Mouse (Mus musculus) naive thymus-derived CD4-positive, alpha-beta T cell, adult 2 months (primary cell): Measurements from ENCODE around the gene Catsperg1.
"Not testable (repeated sequence)": the region's sequence is repeated elsewhere in the genome, so short reads cannot be mapped to it uniquely, and the experiment has no call there.

Experiments
- DNase-seq: peaks from one replicate; pipeline ENCODE4 v3.0.0-alpha.2; 2011; ENCODE audit warnings: low read depth

Gene Catsperg1

DNA sequence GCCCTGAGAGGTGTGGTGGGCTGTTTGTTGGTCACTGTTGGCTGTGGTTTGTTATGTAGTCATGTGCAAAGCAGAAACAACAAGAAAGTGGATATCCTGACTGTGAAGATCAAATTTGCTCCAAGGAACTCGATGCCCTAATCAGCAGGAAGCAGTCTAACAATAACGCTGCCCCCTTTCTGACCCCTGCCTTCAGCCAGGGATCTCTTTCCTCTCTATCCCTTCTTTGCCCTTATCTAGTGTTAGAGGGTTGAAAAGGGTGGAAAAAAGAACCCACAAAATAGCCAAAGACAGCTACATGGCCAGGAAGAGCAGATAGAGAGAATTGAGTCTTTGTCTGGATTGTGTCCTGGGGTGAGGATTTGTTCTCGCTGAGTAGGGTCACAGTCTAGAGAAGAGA is 16.7 kb upstream of the Catsperg1 start:
- DNase-seq = no peak

DNA sequence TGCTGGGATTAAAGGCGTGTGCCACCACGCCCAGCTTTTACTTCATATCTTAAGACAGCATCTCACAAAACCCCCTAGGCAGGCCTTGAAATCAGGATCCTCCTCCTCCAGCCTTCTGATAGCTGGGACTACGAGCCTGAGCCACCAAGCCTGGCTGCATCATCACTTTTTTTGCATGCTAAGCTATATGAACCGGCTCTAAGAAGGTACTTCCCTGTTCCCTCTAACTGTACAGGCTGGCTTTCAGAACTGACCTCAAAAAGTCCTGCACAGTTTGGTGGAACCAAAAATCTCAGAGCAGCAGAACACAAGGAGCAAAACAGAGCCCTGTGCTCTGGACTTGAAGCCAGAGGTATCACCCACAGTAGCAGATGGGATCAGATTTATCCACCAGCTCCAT is 14.4 kb upstream of the Catsperg1 start:
- DNase-seq = peak; percentile 0

DNA sequence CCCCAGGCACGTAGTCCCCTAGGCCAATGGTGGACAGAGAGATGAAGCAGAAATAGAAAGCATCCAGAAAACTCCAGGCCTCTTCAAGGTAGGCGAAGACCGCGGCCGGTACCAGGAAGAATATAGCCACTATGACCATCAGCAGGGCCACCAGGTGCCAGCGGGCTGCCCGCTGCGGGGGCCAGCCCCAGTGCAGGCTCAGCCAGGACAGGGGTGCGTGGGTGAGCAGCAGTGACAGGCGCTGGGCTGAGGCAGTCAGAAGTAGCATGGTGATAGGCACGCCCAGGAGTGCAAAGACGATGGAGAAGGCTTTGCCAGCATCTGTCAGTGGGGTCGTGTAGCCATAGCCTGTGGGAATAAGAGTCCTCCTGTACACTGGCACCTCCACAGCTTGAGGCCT is 11.7 kb upstream of the Catsperg1 start:
- no peak for DNase-seq

DNA sequence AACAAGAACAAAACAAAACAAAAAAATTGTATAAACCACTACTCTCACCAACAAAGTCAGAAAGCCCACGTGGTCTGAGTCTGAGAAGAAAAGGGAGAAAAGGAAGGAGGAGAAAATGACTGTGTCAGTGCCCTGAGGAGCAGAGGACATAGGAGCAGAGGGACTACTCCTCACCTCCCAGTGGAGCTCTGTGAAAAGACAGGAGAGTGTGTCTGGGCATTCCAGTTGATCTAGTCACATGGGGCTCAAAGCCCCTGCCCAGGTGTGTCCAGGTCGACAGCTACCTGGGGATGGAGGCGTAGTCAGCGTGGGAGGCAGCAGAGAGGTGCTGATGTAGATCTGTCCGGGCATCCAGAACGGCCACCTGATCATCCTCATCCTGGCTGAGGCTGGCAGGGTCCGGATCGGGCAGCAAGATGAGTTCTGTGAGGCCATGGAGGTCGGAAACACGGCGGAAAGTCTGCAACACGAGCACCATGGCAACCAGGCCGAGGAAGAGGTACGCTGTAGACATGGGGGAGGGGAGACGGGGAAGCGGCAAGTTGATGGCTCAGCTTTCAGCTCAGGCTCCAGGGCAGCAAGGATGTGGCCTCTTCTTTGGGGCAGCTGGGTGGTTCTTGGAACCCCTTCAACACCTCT is 11.0 kb upstream of the Catsperg1 start:
- DNase-seq = no peak

DNA sequence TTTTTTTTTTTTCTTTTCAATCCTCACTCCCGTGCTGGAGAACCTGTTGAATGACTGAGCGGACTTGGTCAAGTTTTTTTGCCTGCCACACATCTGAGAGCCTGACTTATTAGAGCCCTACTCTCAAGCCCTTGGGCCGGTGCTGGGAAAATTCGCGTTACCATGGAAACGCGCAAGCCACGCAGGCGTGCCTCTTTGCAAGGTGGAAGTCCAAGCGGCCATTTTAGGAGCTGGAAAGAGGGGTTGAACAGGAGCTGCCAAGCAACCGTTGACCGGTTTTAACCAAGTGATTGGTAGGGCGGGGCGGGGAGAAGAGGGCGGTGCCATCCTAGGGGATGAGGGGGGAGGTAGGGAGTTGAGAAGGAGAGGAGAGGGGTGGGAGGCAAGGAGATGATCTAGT is 1.0 kb upstream of the Catsperg1 start:
- DNase-seq = no peak

DNA sequence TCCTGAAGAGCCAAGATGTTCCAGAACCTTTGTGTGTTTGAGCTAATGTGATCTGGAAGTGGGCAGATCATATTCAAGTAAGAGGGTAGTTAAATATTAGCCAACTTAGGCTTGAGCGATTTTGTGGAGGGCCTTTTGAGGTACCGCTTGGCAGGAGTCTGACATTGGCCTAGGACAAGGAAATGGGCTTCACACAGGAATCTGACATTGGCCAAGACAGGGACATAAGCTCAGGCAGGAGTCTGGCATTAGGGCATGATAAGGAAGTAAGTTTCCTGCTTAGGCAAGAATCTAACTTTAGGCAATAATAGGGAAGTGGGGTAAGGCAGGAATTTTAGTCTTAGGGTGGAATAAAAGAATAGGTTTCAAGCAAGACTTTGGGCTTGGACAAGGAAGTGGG is 401 bp upstream of the Catsperg1 start:
- DNase-seq = no peak

DNA sequence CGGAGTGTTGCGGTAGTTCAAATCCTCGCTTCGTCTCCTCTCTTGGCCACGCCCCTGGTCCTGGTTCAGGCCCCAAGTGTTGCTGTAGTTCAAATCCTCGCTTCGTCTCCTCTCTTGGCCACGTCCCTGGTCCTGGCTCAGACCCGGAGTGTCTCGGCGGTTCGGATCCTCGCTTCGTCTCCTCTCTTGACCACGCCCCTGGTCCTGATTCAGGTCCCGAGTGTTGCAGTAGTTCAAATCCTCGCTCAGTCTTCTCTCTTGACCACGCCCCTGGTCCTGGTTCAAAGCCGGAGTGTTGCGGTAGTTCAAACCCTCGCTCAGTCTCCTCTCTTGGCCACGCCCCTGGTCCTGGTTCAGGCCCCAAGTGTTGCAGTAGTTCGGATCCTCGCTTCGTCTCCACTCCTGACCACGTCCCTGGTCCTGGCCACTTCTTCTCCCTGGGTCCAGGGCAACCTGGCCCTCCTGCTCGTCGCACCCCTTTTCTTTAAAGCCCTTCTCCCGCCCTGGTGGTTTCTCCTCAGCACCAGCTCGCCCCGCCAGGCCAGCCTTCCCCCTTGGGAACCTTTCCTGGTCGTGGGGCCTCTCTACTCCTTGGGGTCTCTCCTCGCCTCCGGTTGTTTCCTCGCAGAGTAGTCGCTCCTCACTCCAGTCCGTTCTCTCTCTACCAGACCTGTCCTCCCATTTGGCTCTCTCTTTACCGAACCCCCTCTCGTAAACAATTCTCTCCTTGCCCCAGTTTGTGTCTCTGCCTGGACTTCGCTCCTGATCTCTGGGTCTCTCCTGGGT is 867 bp downstream of the Catsperg1 start:
- not testable (repeated sequence) for DNase-seq

DNA sequence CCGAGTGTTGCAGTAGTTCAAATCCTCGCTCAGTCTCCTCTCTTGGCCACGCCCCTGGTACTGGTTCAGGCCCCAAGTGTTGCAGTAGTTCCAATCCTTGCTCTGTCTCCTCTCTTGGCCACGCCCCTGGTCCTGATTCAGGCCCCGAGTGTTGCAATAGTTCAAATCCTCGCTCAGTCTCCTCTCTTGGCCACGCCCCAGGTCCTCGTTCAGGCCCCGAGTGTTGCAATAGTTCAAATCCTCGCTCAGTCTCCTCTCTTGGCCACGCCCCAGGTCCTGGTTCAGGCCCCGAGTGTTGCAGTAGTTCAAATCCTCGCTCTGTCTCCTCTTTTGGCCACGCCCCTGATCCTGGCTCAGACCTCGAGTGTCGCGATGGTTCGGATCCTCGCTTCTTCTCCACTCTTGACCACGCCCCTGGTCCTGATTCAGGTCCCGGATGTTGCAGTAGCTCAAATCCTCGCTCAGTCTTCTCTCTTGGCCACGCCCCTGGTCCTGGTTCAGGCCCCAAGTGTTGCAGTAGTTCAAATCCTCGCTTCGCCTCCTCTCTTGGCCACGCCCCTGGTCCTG is 1.6 kb downstream of the Catsperg1 start:
- DNase-seq = no peak

DNA sequence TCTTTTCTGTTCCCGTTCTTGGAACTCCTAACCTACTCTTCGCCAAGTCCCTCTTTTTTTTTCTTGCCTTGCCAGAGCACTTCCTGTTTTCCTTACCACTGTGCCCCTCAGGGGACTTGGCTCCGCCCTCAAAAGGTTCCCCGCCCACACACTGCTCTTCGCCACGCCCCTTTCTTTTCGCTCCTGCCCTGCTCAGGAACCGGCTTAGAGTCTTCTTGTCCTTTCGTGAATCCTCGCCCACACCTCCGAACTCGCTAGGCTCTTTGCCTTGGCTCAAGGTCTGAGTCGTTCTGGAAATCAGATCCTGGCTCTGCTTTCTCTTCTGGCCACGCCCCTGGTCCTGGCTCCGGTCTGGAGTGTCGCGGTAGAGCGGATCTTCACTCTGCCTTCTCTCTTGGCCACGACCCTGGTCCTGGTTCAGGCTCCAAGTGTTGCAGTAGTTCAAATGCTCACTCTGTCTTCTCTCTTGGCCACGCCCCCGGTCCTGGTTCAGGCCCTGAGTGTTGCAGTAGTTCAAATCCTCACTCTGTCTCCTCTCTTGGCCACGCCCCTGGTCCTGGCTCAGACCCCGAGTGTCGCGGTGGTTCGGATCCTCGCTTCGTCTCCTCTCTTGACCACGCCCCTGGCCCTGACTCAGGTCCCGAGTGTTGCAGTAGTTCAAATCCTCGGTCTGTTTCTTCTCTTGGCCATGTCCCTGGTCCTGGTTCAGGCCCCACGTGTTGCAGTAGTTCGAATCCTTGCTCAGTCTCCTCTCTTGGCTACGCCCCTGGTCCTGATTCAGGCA is 2.2 kb downstream of the Catsperg1 start:
- peak; percentile 90 for DNase-seq

DNA sequence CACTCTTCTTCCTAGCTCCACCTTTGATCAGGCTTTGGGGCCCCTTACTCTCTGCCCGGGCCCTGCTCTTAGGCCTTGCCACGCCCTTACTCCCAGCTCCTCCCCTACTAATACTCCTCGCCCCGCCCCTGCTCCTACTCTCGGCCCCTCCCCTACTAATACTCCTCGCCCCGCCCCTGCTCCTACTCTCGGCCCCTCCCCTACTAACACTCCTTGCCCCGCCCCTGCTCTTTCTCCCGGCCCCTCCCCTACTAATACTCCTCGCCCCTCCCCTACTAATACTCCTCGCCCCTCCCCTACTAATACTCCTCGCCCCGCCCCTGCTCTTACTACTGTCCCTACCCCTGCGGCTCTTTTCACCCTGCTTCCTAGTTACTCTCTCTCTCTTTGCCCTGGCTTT is 2.8 kb downstream of the Catsperg1 start:
- peak; percentile 38 for DNase-seq

DNA sequence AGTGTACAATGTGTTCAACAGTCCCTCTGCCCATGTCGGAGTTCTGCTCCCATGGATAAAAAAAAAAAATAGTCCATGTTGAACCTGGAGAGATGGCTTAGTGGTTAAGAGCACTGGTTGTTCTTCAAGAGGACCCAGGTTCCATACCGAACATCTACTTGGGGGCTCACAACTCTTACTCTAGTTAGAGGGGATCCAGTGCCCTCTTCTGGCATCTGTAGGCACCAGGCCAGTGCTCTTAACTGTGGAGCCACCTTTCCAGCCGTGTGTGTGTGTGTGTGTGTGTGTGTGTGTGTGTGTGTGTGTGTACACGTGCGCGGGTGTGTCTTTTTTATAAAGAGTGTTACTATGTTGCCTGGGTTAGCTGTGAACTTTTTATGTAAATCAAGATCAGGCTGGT is 11.3 kb downstream of the Catsperg1 start:
- DNase-seq = no peak

DNA sequence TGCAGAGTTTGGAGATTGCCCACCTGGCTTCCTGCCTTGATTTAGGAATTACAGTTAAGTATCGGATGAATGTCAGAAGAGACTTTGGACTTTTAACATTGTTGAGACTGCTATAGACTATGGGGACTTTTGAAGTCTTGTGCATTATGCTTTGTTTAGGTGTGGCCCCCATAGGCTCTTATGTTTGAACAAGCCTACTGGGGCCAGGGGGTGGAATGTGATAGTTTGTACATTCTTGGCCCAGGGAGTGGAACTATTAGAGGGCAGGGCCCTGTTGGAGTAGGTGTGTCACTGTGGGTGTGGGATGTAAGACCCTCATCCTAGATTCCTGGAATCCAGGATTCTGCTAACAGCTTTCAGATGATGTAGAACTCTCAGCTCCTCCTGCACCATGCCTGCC is 19.6 kb downstream of the Catsperg1 start:
- DNase-seq = not testable (repeated sequence)

DNA sequence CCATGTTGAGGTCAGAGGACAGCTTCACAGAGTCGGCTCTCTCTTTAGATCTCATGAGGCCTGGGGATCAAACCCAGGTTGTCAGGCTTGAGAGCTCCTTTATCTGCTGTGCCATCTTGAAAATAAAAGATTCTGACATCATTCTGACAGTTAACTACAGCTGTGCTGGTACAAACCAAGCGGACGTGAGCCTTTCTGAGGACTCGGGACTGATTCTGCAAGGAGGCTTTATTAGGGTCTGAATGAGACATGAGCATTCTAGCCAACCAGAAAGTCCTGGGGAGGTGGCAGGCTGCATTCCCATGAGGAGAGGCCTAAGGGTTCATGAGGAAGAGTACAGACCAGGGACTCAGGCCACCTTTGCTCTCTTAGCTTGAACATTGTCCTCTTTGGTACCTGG is 32.5 kb downstream of the Catsperg1 start:
- DNase-seq = not testable (repeated sequence)

DNA sequence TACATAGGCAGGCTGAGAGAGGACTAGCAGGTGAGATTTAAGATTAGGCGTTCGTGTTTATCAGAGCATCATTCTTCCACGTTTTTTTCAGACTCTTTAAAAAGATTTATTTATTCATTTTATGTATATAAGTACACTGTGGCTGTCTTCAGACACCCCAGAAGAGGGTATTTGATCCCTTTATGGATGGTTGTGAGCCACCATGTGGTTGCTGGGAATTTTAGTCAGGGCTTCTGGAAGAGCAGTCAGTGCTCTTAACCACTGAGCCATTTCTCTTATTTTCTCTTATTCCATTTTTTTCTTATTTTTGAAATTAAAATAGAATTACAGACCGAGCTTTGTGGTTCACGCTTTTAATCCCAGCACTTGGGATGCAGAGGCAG is 33.0 kb downstream of the Catsperg1 start:
- no peak for DNase-seq

DNA sequence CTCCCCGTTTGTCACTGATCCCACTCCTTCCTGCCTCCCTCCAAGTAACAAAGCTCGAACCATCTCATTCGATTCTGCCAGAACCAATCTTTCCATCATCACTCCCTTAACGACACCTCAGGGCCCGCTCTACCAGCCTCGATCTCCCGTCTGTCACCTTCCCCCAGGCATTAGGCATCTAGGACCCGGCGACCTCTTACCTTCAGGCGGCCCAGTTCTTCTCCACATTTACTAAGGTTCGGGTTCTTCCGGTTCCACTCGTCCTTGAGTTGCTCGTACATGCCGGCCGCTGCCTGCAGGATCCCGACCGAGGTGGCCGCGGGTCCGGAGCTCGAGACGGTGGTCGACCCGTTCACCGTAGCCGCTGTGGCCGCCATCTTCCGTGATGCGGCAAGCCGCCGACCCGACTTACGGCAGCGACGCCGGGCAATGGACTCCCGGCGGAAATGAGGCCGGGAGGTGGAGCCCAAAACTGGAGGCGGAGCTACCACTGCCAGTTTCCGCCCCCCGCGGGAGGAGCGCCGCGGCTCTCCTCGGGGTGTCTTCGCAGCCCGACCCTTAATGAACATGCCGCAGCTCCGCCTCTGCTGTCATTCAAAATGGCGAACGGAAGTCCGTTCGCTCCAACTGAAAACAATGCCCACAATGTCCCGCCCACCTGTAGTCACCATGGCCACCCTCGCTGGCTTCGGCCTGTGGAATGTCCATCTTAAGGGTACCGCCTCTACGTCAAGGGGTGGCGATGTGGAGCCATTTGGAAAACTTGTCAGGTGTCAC is 33.6 kb downstream of the Catsperg1 start, which contains the start of gene Psmd8:
Psmd8 (minus strand) TSS at position 625 of the 777 bp plus-strand sequence.
- peak; percentile 98 for DNase-seq

DNA sequence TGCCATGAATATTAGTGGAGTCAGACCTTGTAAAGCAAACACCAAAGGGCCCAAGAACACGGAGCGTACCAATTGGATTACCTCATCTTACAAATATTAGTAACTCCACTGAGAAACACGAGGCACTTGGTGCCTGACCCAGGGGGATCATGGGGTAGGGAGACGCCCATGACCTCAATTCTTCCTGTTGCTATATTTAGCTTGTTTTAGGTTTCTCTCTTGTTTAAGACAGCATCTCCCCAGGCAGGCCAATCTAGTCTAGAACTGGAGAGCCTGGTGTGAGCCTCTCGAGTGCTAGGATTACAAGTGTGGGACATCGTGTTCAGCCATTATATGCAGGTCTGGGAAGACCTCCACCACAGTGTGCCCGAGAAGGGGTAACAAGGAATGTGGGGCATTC is 34.5 kb downstream of the Catsperg1 start:
- peak; percentile 57 for DNase-seq

DNA sequence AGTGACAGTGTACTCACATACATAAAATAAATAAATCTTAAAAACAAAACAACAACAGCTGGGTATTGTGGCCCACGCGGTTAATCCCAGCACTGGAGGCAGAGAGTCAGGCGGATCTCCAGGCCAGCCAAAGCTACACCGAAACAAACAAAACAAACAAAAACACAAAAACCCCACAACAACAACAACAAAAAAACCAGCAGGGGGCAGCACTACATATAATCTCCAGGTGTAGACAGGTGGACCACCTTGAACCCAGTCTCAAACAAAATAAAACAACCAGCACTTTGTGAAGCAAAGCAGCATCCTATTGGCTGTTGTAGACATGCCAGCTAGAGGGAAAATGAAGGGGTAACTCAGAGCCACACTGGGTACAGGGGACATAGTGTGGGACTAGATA is 35.7 kb downstream of the Catsperg1 start:
- DNase-seq = peak; percentile 52

DNA sequence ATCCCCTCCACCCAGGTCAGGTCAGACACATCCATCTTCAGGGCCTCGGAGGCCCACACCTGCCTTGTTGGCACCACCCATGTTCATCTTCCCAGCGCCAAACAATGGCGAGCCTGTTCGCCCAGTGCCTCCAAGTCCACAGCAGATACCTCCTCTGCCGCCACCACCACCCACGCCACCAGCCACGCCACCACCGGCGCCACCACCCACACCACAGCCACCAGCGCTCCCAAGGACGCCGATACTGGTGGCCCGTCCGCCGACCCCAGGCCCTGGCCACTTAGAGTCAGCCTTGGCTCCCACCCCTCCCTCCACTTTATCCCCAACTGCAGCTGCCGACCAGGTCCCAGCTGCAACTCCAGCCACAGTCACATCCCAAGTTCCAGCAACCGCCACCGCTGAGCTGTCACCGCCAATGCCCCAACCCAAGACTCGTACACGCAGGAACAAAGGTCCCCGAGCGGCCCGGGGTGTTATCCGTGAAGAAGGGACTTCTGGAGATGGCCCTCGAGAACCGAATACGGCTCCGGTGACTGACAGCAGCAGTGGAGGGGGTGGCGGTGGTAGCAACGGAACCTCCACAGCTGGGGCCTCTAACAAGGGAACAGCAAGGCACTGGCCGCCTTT is 41.3 kb downstream of the Catsperg1 start:
- peak; percentile 17 for DNase-seq

DNA sequence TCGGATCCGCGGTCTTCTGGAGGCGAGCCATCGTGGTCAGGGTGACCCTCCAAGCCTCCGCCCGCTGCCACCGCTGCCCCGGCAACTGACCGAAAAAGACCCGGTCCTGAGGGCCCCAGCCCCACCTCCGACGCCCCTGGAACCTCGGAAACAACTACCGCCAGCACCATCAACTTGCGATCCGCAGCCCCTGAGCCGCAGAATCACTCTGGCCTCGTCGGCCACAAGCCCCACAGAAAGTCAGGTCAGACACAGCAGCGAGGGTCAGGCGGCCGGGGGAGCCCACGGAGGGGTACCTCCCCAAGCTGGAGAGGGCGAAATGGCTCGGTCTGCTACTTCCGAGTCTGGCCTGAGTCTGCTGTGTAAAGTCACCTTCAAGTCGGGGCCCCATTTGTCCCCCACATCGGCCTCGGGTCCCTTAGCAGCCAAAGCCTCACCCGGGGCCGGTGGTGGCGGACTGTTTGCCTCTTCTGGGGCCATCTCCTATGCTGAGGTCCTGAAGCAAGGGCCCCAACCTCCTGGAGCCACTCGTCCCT is 42.2 kb downstream of the Catsperg1 start:
- peak; percentile 28 for DNase-seq

DNA sequence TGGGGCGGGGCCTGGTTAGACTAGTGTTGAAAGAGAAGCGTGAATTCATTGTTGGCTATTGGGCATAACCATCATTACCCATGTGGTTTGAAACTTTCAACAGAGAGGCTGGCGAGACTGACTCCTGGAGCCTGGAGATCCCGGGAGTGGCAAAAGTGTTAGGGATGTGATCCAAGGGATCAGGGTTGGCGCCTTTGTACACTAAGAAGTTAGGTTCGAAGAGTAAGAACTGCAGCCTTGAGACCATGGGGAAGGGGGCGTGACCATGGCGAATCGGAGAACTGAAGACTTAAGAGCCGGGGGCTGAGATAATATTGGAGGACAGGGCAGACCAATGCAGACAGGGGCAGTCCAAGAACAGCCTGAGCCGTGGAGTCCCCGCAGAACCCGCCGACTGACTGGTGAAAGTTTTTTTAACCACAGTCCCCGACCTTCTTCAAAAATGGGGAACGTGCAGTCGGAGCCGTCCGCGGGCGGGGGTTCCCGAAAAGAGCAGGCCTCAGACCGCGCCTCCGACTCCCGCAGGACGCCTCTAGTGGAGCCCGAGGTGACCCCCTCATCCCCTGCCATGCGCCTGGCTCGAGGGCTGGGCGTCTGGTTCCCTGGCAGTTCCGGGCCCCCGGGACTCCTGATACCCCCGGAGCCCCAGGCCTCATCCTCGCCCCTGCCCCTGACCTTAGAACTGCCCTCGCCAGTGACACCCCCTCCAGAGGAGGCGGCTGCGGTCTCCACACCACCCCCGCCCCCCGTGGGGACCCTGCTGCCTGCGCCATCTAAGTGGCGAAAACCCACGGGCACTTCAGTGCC is 42.9 kb downstream of the Catsperg1 start:
- DNase-seq = peak; percentile 43
